Mouse (Mus musculus): Measurements from ENCODE around the gene Esyt1. TPM values are rescaled to one million over a fixed set of nuclear protein-coding genes. Genes with fewer than 3 reads are reported as not detected.
"Not testable (repeated sequence)": the region's sequence is repeated elsewhere in the genome, so short reads cannot be mapped to it uniquely, and the experiment has no call there.

Gene Esyt1
- polyA plus RNA-seq, 1 experiment: 97.2 TPM

DNA sequence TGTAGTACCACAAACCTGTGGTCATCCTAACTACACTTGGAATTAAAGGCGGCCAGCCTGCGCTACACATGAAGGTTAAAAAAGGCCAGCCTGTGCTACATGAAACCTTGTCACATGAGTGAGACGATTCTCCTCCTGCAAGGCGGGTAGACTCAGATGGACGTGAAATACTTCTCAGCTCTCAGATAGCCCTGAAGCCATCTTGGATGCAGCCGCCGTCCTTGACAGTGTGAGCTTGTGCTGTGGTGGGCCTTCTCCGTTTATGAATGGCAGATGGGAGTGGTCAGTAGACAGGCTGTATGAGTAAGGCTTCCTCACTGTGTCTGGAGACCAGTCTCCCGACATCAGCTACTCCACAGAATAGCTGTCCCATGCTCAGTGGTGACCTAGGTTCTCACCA is 16.5 kb downstream of the Esyt1 start:
- no peak for DNase-seq
- TF ChIP-seq POLR2A (IDR thresholded peaks at IDR 0.05; ENCODE audit: borderline replicate concordance, extremely low read depth, low read depth, low read length): no peak
- no peak for TF ChIP-seq CTCF (IDR thresholded peaks at IDR 0.05; ENCODE audit: insufficient read depth, low read length)
- Histone ChIP-seq H3K4me1 (ENCODE audit: control insufficient read depth, insufficient read depth, low read length) (peaks cover 8% of the 10 kb centered on the region), H3K4me3 (replicated peaks; ENCODE audit: extremely low read depth, low read depth, low read length) (no peak overlapping the region)
- WGBS: 80% methylated on average over 9 of the region's 9 CpGs

DNA sequence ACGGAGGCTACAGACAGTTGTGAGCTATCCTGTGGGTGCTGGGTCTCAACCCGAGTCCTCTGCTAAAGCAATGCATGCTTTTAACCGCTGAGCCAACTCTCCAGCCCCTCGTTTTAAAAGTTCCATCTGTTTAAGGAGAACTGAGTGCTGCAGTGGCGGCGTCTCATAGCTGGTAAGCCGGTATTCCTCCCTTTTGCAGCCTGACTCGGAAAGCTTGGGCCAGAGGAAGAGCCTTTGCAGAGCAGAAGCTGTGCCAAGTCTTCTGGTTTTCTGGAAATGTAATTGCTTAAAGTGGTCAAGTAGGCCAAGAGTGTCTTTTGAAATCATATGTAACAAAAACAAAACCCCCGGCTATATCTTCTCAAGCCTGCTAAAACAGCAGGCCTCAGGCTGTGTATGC is 17.4 kb downstream of the Esyt1 start:
- TF ChIP-seq CTCF (IDR thresholded peaks at IDR 0.05; ENCODE audit: insufficient read depth, low read length): no peak
- WGBS: 61% methylated on average over 9 of the region's 9 CpGs
- no peak for DNase-seq
- Histone ChIP-seq H3K4me1 (ENCODE audit: control insufficient read depth, insufficient read depth, low read length) (peaks cover 14% of the 10 kb centered on the region), H3K4me3 (replicated peaks; ENCODE audit: extremely low read depth, low read depth, low read length) (no peak overlapping the region)

DNA sequence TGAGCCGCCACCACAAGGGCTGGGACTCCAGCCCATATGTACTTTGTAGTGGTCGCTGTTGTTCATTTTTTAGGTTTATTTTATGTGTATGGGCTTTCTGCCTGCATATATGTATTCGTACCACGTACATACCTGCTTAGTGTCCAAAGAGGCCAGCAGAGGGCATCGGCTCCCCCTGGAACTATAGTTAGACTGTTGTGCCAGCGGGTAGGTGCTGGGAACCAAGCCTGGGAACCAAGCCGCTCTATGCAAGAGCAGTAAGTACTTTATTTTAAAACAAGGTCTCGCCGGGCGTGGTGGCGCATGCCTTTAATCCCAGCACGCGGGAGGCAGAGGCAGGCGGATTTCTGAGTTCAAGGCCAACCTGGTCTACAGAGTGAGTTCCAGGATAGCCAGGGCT is 19.7 kb downstream of the Esyt1 start:
- Histone ChIP-seq H3K4me1 (ENCODE audit: control insufficient read depth, insufficient read depth, low read length) (peaks cover 17% of the 10 kb centered on the region), H3K4me3 (replicated peaks; ENCODE audit: extremely low read depth, low read depth, low read length) (no peak overlapping the region)
- WGBS: 96% methylated on average over 14 of the region's 14 CpGs
- DNase-seq: no peak
- no peak for TF ChIP-seq POLR2A (IDR thresholded peaks at IDR 0.05; ENCODE audit: borderline replicate concordance, extremely low read depth, low read depth, low read length)
- TF ChIP-seq CTCF (IDR thresholded peaks at IDR 0.05; ENCODE audit: insufficient read depth, low read length): no peak

DNA sequence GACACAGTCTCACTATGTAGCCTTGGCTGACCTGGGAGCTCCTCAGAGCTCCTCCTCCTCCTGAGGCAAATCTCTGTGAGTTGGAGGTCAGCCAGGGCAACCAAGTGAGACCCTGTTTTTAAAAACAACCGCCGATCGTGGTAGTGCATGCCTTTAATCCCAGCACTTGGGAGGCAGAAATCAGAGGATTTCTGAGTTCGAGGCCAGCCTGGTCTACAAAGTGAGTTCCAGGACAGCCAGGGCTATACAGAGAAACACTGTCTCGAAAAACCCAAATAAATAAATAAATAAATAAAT is 20.4 kb downstream of the Esyt1 start:
- WGBS: 68% methylated on average over 5 of the region's 5 CpGs
- H3K4me3 ChIP-seq (replicated peaks; ENCODE audit: extremely low read depth, low read depth, low read length); DNase-seq: not testable (repeated sequence)
- H3K4me1 ChIP-seq (ENCODE audit: control insufficient read depth, insufficient read depth, low read length): peaks cover 17% of the 10 kb centered on the region

DNA sequence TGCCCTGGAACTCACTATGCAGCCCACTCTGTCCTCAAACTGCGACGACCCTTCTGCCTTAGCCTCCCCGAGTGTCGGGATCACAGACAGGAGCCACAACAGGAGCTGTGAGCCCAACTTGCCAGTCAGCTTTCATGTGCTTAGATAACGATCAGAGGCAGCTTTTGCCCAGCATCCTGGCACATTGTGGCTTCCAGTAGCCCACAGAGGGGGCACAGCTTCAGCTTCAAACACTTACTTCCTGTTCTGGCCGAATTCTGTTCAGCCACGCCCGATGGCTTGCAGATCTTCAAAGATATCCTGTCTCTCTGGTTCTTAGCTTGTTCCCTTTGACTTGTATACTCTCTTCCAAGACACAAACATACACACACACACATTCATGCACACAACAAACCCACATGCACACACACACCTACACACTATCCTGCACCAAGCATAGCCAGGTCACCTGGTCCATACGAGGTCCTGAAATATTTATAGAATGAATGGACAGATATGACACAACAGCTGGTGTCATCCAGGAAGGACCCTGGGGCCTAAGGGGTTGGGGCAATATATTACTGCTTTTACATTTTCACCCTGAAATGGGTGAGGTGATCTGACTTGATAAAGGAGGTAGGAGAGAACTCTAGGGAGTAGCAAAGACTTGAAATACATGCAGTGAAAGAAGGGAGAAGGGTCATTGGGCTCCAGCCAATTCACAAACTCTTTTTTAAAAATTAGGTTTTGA is 20.9 kb downstream of the Esyt1 start:
- WGBS: 32% methylated on average over 9 of the region's 9 CpGs
- no peak overlapping the region for H3K4me3 ChIP-seq (replicated peaks; ENCODE audit: extremely low read depth, low read depth, low read length)
- TF ChIP-seq POLR2A (IDR thresholded peaks at IDR 0.05; ENCODE audit: borderline replicate concordance, extremely low read depth, low read depth, low read length) (no peak), CTCF (IDR thresholded peaks at IDR 0.05; ENCODE audit: insufficient read depth, low read length) (no peak)
- DNase-seq: no peak
- peaks cover 17% of the 10 kb centered on the region for H3K4me1 ChIP-seq (ENCODE audit: control insufficient read depth, insufficient read depth, low read length)

DNA sequence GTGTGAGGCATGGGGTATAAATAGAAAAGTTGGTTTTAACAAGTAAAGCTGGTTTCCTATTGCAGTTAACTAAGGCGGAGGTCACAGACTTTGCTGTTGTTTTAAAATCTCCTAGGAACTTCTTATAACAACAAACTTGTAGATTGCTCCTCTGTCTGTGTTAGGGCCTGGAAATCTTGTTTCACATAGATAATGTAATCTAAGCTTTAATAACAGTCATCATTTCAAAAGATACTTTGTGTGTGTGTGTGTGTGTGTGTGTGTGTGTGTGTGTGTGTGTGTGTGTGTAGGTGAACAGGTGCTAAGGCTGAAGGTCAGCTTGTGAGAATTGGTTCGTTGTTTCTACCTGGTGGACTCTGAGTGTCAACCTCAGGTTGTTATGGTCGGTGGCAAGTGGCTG is 21.7 kb downstream of the Esyt1 start:
- WGBS: 38% methylated on average over 3 of the region's 3 CpGs
- no peak for TF ChIP-seq CTCF (IDR thresholded peaks at IDR 0.05; ENCODE audit: insufficient read depth, low read length)
- no peak for TF ChIP-seq POLR2A (IDR thresholded peaks at IDR 0.05; ENCODE audit: borderline replicate concordance, extremely low read depth, low read depth, low read length)
- no peak for DNase-seq
- Histone ChIP-seq H3K4me1 (ENCODE audit: control insufficient read depth, insufficient read depth, low read length) (peaks cover 17% of the 10 kb centered on the region), H3K4me3 (replicated peaks; ENCODE audit: extremely low read depth, low read depth, low read length) (no peak overlapping the region)

DNA sequence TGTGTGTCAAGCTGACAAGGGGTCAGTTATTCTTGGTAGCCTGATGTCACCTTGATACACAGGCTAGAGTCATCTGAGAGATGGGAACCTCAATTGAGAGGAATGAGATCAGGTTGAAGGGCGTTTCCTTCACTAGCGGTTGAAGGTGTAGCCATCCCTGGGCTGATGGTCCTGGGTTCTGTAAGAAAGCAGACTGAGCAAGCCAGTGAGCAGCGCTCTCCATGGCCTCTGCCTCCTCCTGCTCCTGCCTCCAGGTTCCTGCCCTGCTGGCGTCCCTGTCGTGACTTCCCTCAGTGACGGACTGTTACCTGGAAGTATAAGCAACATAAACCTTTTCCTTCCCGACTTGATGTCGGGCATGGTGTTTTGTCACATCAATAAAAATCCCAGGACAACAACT is 22.1 kb downstream of the Esyt1 start:
- Histone ChIP-seq H3K4me1 (ENCODE audit: control insufficient read depth, insufficient read depth, low read length) (peaks cover 17% of the 10 kb centered on the region), H3K4me3 (replicated peaks; ENCODE audit: extremely low read depth, low read depth, low read length) (no peak overlapping the region)
- WGBS: 70% methylated on average over 8 of the region's 8 CpGs
- no peak for TF ChIP-seq POLR2A (IDR thresholded peaks at IDR 0.05; ENCODE audit: borderline replicate concordance, extremely low read depth, low read depth, low read length)
- TF ChIP-seq CTCF (IDR thresholded peaks at IDR 0.05; ENCODE audit: insufficient read depth, low read length): no peak
- no peak for DNase-seq

DNA sequence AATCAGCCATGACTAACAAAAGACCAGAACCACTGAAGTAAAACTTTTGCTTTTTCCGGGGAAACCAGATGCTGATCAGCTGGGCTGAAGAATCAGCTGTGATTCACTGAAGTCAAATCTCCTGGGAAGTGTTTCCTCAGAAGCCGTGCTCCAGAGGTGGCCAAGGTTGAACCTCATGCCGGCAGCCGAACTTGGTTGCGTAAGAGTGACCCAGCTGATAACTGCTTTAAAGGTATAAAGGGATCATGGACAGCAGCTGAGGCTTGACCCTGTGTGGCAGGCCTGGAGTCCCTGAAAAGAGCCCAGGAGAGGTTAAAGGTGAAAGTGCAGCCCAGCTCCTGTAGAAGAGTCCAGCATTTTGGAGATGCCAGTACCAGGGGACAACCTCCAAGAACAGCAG is 23.3 kb downstream of the Esyt1 start:
- TF ChIP-seq POLR2A (IDR thresholded peaks at IDR 0.05; ENCODE audit: borderline replicate concordance, extremely low read depth, low read depth, low read length): no peak
- TF ChIP-seq CTCF (IDR thresholded peaks at IDR 0.05; ENCODE audit: insufficient read depth, low read length): no peak
- WGBS: 53% methylated on average over 5 of the region's 5 CpGs
- peaks cover 17% of the 10 kb centered on the region for H3K4me1 ChIP-seq (ENCODE audit: control insufficient read depth, insufficient read depth, low read length)
- no peak overlapping the region for H3K4me3 ChIP-seq (replicated peaks; ENCODE audit: extremely low read depth, low read depth, low read length)
- no peak for DNase-seq

DNA sequence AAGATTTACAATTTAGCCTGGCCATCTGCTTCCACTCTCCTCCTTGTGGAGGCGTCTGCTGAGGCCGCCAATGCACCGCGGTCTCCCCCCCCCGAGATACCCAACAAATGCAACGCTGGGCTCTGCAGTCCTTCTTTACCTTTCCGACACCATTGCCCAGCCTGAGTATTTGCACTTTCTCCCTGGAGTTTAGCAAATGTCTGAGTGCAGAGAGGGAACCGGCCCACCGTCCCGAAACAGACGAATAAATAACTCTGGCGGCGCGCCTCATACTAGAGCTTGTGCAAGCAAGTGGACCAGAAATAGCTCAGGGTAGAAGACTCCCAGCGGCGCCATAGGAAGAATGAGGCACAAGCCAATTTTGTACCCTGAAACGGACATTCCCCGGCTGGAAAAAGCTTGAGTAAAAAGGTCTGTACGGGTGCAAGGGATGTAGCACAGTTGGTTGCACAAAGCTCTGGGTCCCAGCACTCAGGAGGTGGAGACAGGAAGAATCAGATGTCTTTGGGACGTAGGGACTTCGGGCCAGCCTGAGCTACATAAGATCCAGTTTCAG is 26.5 kb downstream of the Esyt1 start:
- under 1% methylated on average over 21 of the region's 21 CpGs for WGBS

DNA sequence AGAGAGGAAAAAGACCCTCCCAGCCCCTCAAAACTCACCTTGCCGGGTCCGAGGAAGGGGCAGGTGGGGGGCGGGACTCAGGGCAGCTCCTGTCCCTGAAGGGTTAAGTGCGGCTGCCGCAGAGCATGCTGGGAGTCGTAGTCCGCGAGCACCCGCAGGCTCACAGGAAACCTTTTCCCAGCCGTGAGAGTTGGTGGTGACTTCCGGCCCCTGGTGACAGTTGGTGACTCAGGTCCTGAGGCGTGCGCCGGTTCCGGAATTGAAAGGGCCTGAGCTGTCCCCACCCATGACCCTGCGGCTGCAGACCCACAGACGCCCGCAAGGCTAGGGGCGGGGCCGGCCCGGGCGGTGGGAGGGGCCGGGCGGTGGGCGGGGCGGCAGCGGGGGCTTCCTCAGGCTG is 27.1 kb downstream of the Esyt1 start, which contains the start of gene Myl6b:
Myl6b (minus strand) TSS at position 96 of the 400 bp plus-strand sequence.
- TF ChIP-seq CTCF (IDR thresholded peaks at IDR 0.05; ENCODE audit: insufficient read depth, low read length): no peak
- TF ChIP-seq POLR2A (IDR thresholded peaks at IDR 0.05; ENCODE audit: borderline replicate concordance, extremely low read depth, low read depth, low read length): peak; percentile 34; the same call in 1 of the 2 replicates
- Histone ChIP-seq H3K4me3 (replicated peaks; ENCODE audit: extremely low read depth, low read depth, low read length) (peak within 1 kb of the TSS; percentile 84), H3K4me1 (ENCODE audit: control insufficient read depth, insufficient read depth, low read length) (peaks cover 10% of the 10 kb centered on the region)
- under 1% methylated on average over 26 of the region's 27 CpGs for WGBS
- DNase-seq: peak; percentile 95

More for the DNA sequence above, 26.5 kb downstream of the Esyt1 start:
- Histone ChIP-seq H3K4me1 (ENCODE audit: control insufficient read depth, insufficient read depth, low read length) (peaks cover 14% of the 10 kb centered on the region), H3K4me3 (replicated peaks; ENCODE audit: extremely low read depth, low read depth, low read length) (peak overlapping the region; percentile 84)
- DNase-seq: peak; percentile 73
- TF ChIP-seq POLR2A (IDR thresholded peaks at IDR 0.05; ENCODE audit: borderline replicate concordance, extremely low read depth, low read depth, low read length) (peak; percentile 28; the same call in 1 of the 2 replicates), CTCF (IDR thresholded peaks at IDR 0.05; ENCODE audit: insufficient read depth, low read length) (no peak)
